Mouse (Mus musculus) embryonic fibroblast, embryonic 13.5 days (primary cell): ENCODE measurements at regions not wholly inside any gene's neighbourhood (a gene's known extent, or its start where the extent isn't known, plus 50 kb on each side); places are given as distances from the start of the nearest gene placed in this dataset.
"Not testable (repeated sequence)": the region's sequence is repeated elsewhere in the genome, so short reads cannot be mapped to it uniquely, and the experiment has no call there.

ENCODE experiments used
- CTCF ChIP-seq: IDR thresholded peaks from 2 replicates; pipeline ENCODE4 v1.5.1; 2011; ENCODE audit warnings: mild to moderate bottlenecking, control low read depth, low read length, moderate library complexity, borderline replicate concordance; ENCODE audit not compliant: insufficient read depth
- POLR2A ChIP-seq: IDR thresholded peaks from 2 replicates; pipeline ENCODE4 v1.6.1; 2011; ENCODE audit warnings: low read depth, mild to moderate bottlenecking, control low read depth, low read length, moderate library complexity

DNA sequence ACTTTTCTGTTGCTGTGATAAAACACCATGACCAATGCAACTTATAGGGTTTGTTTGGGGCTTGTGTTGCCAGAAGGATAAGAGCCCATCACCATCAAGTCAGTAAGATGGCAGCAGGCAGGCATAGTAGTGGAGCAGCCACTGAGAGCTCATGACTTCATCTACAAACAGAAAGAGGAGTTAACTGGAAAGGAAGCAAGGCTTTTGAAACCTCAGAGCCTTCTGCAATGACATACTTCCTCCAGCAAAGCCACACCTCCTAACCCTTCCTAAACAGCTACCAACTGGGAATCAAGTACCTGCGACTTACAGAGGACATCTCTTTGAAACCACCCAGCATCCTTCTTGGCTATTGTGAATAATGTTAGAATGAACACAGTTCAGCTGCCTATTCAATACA lies 57.0 kb upstream of the Cdk6 start:
- TF ChIP-seq POLR2A, CTCF: not testable (repeated sequence)
